Mouse (Mus musculus): Measurements from ENCODE around the gene Sarm1. TPM values are rescaled to one million over a fixed set of nuclear protein-coding genes. Genes with fewer than 3 reads are reported as not detected.

The Sarm1 gene
- 1 to 10 TPM in 1 of 2 experiments, under 1 TPM in 1; 0.87 to 3.5 TPM for polyA plus RNA-seq (2012; fragmentation: generic; extraction: Trizol)

GRCm38 (mm10) chr11:78497544-78498522 lies at the start of gene Sarm1:
Sarm1 (minus strand) TSS chr11:78497754.

DNA sequence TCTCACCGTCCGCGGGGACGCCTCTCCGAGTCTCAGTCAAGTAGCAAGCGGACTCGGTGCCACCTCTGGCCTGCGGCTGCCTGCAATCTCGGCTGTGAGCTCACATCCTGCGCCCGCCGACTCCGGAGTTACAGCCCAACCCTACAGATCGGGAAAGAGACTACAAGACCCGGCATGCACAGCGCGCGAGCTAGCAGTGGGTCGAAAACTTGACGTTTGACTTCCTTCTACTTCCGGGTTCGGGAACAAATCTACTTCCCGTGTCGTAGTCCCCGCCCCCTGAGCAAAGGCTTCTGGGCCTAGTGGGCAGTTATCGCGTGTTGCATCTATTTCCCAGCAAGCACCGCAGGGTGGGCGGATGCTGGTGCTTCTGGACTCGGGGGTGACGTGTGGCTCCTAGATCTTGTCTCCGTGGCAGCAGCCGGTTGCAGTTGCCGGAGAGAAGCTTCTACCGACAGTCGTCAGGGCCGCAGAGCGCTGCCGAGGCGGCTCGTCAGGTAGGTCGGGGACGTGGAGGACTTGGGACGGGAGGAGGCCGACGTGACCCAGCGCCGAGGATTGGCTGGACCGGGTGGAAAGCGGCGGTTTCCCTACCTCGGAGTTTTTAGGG lies 38.6 kb upstream of the Sarm1 start, which contains the start of the genes Tnfaip1 and Ift20:
Gene Tnfaip1 (minus strand): TSS at position 253 of the 610 bp plus-strand sequence.
Gene Ift20 (plus strand): TSS at position 282 of the 610 bp plus-strand sequence.

GRCm38 (mm10) chr11:78512025-78512957 lies 14.7 kb upstream of the Sarm1 start, which contains the start of the genes Tmem199 and Poldip2:
Tmem199 (minus strand) TSS chr11:78512172.
Poldip2 (plus strand) TSS chr11:78512193.

GRCm38 (mm10) chr11:78502909-78503650 lies 5.5 kb upstream of the Sarm1 start, which contains the start of gene Sebox:
Sebox (plus strand) TSS chr11:78503447.

DNA sequence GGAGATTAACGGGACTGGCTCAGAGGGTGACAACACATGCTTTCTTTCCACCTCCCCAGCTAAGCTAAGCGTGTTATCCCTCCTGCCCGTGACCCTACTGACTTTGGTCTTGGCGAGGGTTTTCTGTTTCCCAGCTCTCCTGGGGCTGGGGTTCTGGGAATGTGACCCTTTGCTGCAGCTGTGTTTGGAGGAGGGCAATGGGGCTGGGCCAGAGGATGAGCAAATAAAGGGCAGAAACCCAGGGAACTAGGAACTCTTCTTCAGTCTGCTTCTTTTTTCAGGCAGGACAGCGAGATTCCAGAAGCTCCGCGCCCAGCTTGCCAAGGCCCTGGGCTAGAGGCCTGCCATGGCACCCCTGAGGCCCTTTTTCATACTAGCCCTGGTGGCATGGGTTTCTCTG lies 1.4 kb upstream of the Sarm1 start, which contains the start of gene Vtn:
Gene Vtn (plus strand): TSS at position 88 of the 400 bp plus-strand sequence.

DNA sequence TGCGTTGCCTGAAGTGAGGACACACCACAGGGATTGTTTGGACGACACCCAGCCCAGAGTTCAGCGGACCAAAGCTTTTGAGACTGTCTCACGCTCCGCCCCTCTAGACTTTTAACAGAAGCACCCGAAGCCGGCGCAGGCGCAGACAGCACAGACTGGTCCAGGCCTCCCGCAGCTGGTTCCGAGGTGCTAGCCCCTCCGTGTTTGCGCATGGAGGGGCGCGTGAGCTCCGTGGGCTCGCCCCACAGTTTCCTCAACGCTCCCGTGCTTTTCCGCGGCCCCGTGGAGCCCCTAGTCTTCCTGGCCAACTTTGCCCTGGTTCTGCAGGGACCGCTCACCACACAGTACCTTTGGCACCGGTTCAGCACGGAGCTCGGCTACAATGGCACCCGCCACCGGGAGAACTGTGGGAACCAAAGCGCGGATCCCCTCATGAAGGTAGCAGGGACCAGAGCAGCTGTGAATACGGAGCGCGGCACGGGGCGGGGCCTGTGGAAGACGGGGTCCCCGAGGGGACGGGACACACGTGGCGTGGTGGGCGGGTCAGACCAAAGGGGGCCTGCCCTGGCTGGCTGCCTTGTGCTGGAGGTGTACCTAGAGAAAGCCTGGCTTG lies 31.9 kb downstream of the Sarm1 start, which contains the start of gene Slc46a1:
Gene Slc46a1 (plus strand): TSS at position 130 of the 613 bp plus-strand sequence.

Other genes starting within 250 kb of the Sarm1 start
- gene 2610507B11Rik, start 236.0 kb downstream of the Sarm1 start, polyA plus RNA-seq (2012; fragmentation: generic; extraction: Trizol), result 10 to 100 TPM; 20.6 to 56.8 TPM
- under 1 TPM in 1 of 2 experiments, not detected in 1; 0.22 TPM for gene BC030499, start 206.9 kb downstream of the Sarm1 start, polyA plus RNA-seq (2012; fragmentation: generic; extraction: Trizol)
- 10 to 100 TPM in 1 of 2 experiments, 1 to 10 TPM in 1; 8.1 to 38.0 TPM for gene Spag5, start 196.2 kb downstream of the Sarm1 start, polyA plus RNA-seq (2012; fragmentation: generic; extraction: Trizol)
- under 1 TPM; 0.09 to 0.91 TPM for gene Aldoc, start 174.8 kb downstream of the Sarm1 start, polyA plus RNA-seq (2012; fragmentation: generic; extraction: Trizol)
- 10 to 100 TPM; 30.3 to 84.7 TPM for gene Pigs, start 169.3 kb downstream of the Sarm1 start, polyA plus RNA-seq (2012; fragmentation: generic; extraction: Trizol)
- gene Unc119, start 154.3 kb downstream of the Sarm1 start, polyA plus RNA-seq (2012; fragmentation: generic; extraction: Trizol), result 10 to 100 TPM; 22.4 to 75.8 TPM
- gene Foxn1, start 111.2 kb downstream of the Sarm1 start, polyA plus RNA-seq (2012; fragmentation: generic; extraction: Trizol), result under 1 TPM; 0.02 to 0.05 TPM
- not detected for gene Slc13a2, start 75.5 kb downstream of the Sarm1 start, polyA plus RNA-seq (2012; fragmentation: generic; extraction: Trizol)
- gene Slc46a1, start 32.1 kb downstream of the Sarm1 start, polyA plus RNA-seq (2012; fragmentation: generic; extraction: Trizol), result 10 to 100 TPM; 10.1 to 12.5 TPM
- gene Vtn, start 1.3 kb upstream of the Sarm1 start, polyA plus RNA-seq (2012; fragmentation: generic; extraction: Trizol), result under 1 TPM in 1 of 2 experiments, not detected in 1; 0.09 TPM
- gene Sebox, start 5.7 kb upstream of the Sarm1 start, polyA plus RNA-seq (2012; fragmentation: generic; extraction: Trizol), result not detected
- 10 to 100 TPM; 10.3 to 14.8 TPM for gene Tmem199, start 14.4 kb upstream of the Sarm1 start, polyA plus RNA-seq (2012; fragmentation: generic; extraction: Trizol)
- gene Poldip2, start 14.4 kb upstream of the Sarm1 start, polyA plus RNA-seq (2012; fragmentation: generic; extraction: Trizol), result 100 to 1,000 TPM in 1 of 2 experiments, 10 to 100 TPM in 1; 95.3 to 100 TPM
- gene Tnfaip1, start 38.6 kb upstream of the Sarm1 start, polyA plus RNA-seq (2012; fragmentation: generic; extraction: Trizol), result 10 to 100 TPM; 42.0 to 44.5 TPM
- 10 to 100 TPM; 13.1 to 95.5 TPM for gene Ift20, start 38.6 kb upstream of the Sarm1 start, polyA plus RNA-seq (2012; fragmentation: generic; extraction: Trizol)
- 100 to 1,000 TPM in 1 of 2 experiments, 10 to 100 TPM in 1; 50.5 to 224 TPM for gene Tmem97, start 53.0 kb upstream of the Sarm1 start, polyA plus RNA-seq (2012; fragmentation: generic; extraction: Trizol)
- gene Nlk, start 199.6 kb upstream of the Sarm1 start, polyA plus RNA-seq (2012; fragmentation: generic; extraction: Trizol), result 1 to 10 TPM in 1 of 2 experiments, under 1 TPM in 1; 0.77 to 2.7 TPM

Data from C3H10T1/2 (cell line).